Mouse (Mus musculus): ENCODE results near the gene Gm4894. TPM values are rescaled to one million over a fixed set of nuclear protein-coding genes. Genes with fewer than 3 reads are reported as not detected.

The Gm4894 gene
- total RNA-seq (2021) = not detected
- long read RNA-seq, experiment 1 = 0 reads
- long read RNA-seq, experiment 2 = 0 reads

GRCm38 (mm10) chr9:49250231-49250630 is at the start of gene Gm4894:
TSS of gene Gm4894 (plus strand) at chr9:49250531.
- no peak for DNase-seq

GRCm38 (mm10) chr9:49206331-49206730 is 44.0 kb upstream of the Gm4894 start:
- no peak for DNase-seq

- no peak for DNase-seq
Measured at GRCm38 (mm10) chr9:49211493-49211892, 38.8 kb upstream of the Gm4894 start.

GRCm38 (mm10) chr9:49214734-49215133 is 35.6 kb upstream of the Gm4894 start:
- DNase-seq = no peak

- DNase-seq = no peak
Measured at GRCm38 (mm10) chr9:49217626-49218607, 32.4 kb upstream of the Gm4894 start.

GRCm38 (mm10) chr9:49224488-49224887 is 25.8 kb upstream of the Gm4894 start:
- DNase-seq = no peak

GRCm38 (mm10) chr9:49227442-49227841 is 22.9 kb upstream of the Gm4894 start:
- DNase-seq = no peak

- no peak for DNase-seq
Measured at GRCm38 (mm10) chr9:49229054-49229453, 21.3 kb upstream of the Gm4894 start.

- peak; percentile 11 for DNase-seq
Measured at GRCm38 (mm10) chr9:49246839-49247238, 3.5 kb upstream of the Gm4894 start.

GRCm38 (mm10) chr9:49268949-49269348 is 18.6 kb downstream of the Gm4894 start:
- DNase-seq = no peak

- peak; percentile 7 for DNase-seq
Measured at GRCm38 (mm10) chr9:49273566-49273965, 23.2 kb downstream of the Gm4894 start.

- no peak for DNase-seq
Measured at GRCm38 (mm10) chr9:49275976-49276375, 25.6 kb downstream of the Gm4894 start.

- DNase-seq = no peak
Measured at GRCm38 (mm10) chr9:49276542-49277334, 26.4 kb downstream of the Gm4894 start.

GRCm38 (mm10) chr9:49295101-49295500 is 44.8 kb downstream of the Gm4894 start:
- DNase-seq = no peak

GRCm38 (mm10) chr9:49307576-49307975 is 57.2 kb downstream of the Gm4894 start:
- DNase-seq = no peak

- DNase-seq = no peak
Measured at GRCm38 (mm10) chr9:49310821-49311220, 60.5 kb downstream of the Gm4894 start.

GRCm38 (mm10) chr9:49318638-49319037 is 68.3 kb downstream of the Gm4894 start:
- DNase-seq = no peak

Other genes with a start within 250 kb of the Gm4894 start
- 1 to 10 TPM; 8.0 to 8.3 TPM for gene Zw10, start 194.9 kb upstream of the Gm4894 start, total RNA-seq (2021)
- under 1 TPM; 0.24 to 0.82 TPM for gene Tmprss5, start 169.3 kb upstream of the Gm4894 start, total RNA-seq (2021)
- not detected for gene Drd2, start 90.1 kb downstream of the Gm4894 start, total RNA-seq (2021)
- not detected for gene Ankk1, start 176.5 kb downstream of the Gm4894 start, total RNA-seq (2021)
- under 1 TPM; 0.82 to 0.88 TPM for gene Ttc12, start 235.7 kb downstream of the Gm4894 start, total RNA-seq (2021)